Mouse (Mus musculus) liver, postnatal 0 days (tissue): ENCODE results near the gene Ly6c1.
"Not testable (repeated sequence)": the region's sequence is repeated elsewhere in the genome, so short reads cannot be mapped to it uniquely, and the experiment has no call there.

Experiments
- CTCF ChIP-seq: sonication (generic); IDR thresholded peaks from 2 replicates; pipeline ENCODE4 v1.5.1; 2016; ENCODE audit warnings: antibody characterized with exemption, low read depth
- EP300 ChIP-seq: IDR thresholded peaks from 2 replicates; pipeline ENCODE4 v1.6.1; 2016; ENCODE audit warnings: antibody characterized with exemption, low read depth, mild to moderate bottlenecking

DNA sequence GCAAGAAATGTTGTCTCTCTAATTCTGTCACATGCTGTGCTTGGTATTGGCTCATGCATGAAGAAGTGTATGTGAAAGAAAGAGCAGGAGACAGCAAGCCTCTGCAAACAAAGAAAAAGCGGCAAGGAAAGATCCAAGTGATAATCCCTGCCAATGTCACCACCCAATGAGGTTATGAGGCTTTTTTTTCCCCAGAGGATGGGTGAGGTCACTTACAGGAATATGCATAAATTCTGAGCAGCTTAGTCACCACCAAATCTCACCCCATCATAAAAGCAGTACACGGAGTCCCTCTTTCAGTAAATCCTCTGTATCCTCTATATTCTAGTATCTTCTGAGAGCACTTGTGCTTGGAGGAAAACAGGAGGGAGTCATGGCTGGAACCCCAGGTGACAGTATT lies 1.2 kb upstream of the Ly6c1 start:
- not testable (repeated sequence) for TF ChIP-seq CTCF, EP300
